Mouse (Mus musculus): ENCODE data around the gene Kcnrg.

DNA sequence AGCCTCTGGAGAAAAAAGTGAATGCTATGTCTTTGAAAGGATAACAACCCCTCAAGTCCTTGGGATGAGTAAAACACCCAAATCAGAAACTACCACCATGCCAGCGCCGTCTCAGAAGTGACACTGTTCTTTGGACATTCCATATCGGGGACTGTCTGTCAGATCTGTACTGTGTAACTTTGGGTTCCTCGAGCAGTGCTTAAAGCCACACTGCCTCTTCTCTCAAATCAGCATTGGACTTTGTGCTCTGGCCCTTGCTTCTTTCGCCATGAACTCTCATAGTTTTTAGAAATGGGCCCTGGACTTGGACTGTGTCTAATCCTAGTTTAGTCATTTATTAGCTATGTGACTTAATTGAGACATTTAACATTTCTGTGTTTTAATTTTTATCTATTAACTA lies 4.5 kb downstream of the Kcnrg start:
- TF ChIP-seq CTCF (IDR thresholded peaks at IDR 0.05; ENCODE audit: borderline replicate concordance, insufficient read depth, low read depth, low read length), result no peak
- no peak for TF ChIP-seq POLR2A (IDR thresholded peaks at IDR 0.05; ENCODE audit: borderline replicate concordance, insufficient read depth, low read length)

All from cerebellum, adult 2 months (tissue).